Mouse (Mus musculus) hindbrain, embryonic 11.5 days (tissue): Measurements from ENCODE around the gene Gm3029. TPM values are rescaled to one million over a fixed set of nuclear protein-coding genes. Genes with fewer than 3 reads are reported as not detected.
"Not testable (repeated sequence)": the region's sequence is repeated elsewhere in the genome, so short reads cannot be mapped to it uniquely, and the experiment has no call there.

ENCODE experiments used
- ATAC-seq: fragments of 200-750 bp; cut with Nextera tagmentation; 2 replicates; pipeline ENCODE4 v1.8.0; 2017; ENCODE audit warnings: mild to moderate bottlenecking, moderate TSS enrichment, moderate library complexity; ENCODE audit not compliant: low FRiP score
- DNase-seq: peaks from one replicate; pipeline ENCODE4 v3.0.0-alpha.2; 2015; ENCODE audit warnings: low spot score
- H3K27ac ChIP-seq: fragments of 300-500 bp; sonication (generic); 2 replicates; pipeline ENCODE4 v1.5.1; 2014; ENCODE audit warnings: mild to moderate bottlenecking, low read depth, low read length
- H3K27me3 ChIP-seq: fragments of 300-500 bp; sonication (generic); 2 replicates; pipeline ENCODE4 v1.6.1; 2014; ENCODE audit warnings: mild to moderate bottlenecking, low read length, moderate library complexity, mixed read lengths; ENCODE audit not compliant: control insufficient read depth, insufficient read depth
- H3K36me3 ChIP-seq: fragments of 300-500 bp; sonication (generic); 2 replicates; pipeline ENCODE4 v1.6.1; 2014; ENCODE audit warnings: mild to moderate bottlenecking, low read length, moderate library complexity, mixed read lengths; ENCODE audit not compliant: control insufficient read depth, insufficient read depth
- H3K4me1 ChIP-seq: fragments of 300-500 bp; sonication (generic); replicated peaks from 2 replicates; pipeline ENCODE4 v1.6.1; 2014; ENCODE audit warnings: low read length, mixed read lengths; ENCODE audit not compliant: control insufficient read depth, insufficient read depth
- H3K4me2 ChIP-seq: fragments of 300-500 bp; sonication (generic); replicated peaks from 2 replicates; pipeline ENCODE4 v1.6.1; 2014; ENCODE audit warnings: mild to moderate bottlenecking, low read depth, low read length
- H3K4me3 ChIP-seq: fragments of 300-500 bp; sonication (generic); 2 replicates; pipeline ENCODE4 v1.5.1; 2014; ENCODE audit warnings: low read depth, low read length
- H3K9ac ChIP-seq: fragments of 300-500 bp; sonication (generic); 2 replicates; pipeline ENCODE4 v1.6.1; 2014; ENCODE audit warnings: low read depth, low read length
- H3K9me3 ChIP-seq: fragments of 300-500 bp; sonication (generic); 2 replicates; pipeline ENCODE4 v1.6.1; 2016; ENCODE audit warnings: low read length; ENCODE audit not compliant: control insufficient read depth
- WGBS: fragments of 180-500 bp; shearing (Covaris S2); extraction: QIAGEN DNeasy Blood & Tissue Kit; methylation state at CpG from one replicate; pipeline ENCODE4 v1.1.7; 2014; 5-methylcytosine and 5-hydroxymethylcytosine counted together
- polyA plus RNA-seq: library from polyadenylated mRNA; unstranded; fragments of >200 nt; fragmentation: Nextera tagmentation; extraction: Ambion mirVana; gene quantifications from 2 replicates; pipeline ENCODE4 v1.2.1, GENCODE M21; 2014

The Gm3029 gene
- not detected in 2 replicates for polyA plus RNA-seq

GRCm38 (mm10) chr14:3931456-3931855 is at the start of gene Gm3029:
Gene Gm3029, plus strand, starts transcription at chr14:3931756.
- H3K4me1 ChIP-seq, H3K9me3 ChIP-seq, H3K27ac ChIP-seq, H3K36me3 ChIP-seq, H3K4me3 ChIP-seq, H3K4me2 ChIP-seq, H3K9ac ChIP-seq, DNase-seq, H3K27me3 ChIP-seq, ATAC-seq: not testable (repeated sequence)
- no CpG with 5 or more reads among the region's 2 CpGs for WGBS

- H3K4me1 ChIP-seq, ATAC-seq, H3K9me3 ChIP-seq, DNase-seq, H3K27me3 ChIP-seq, H3K27ac ChIP-seq, H3K36me3 ChIP-seq, H3K4me2 ChIP-seq, H3K9ac ChIP-seq, H3K4me3 ChIP-seq: not testable (repeated sequence)
- no CpG with 5 or more reads among the region's 1 CpGs for WGBS
Measured at GRCm38 (mm10) chr14:3883872-3884271, 47.7 kb upstream of the Gm3029 start, which contains the start of gene Gm2916. Gene Gm2916, plus strand, starts transcription at chr14:3884172.

GRCm38 (mm10) chr14:3963247-3963646 is 31.7 kb downstream of the Gm3029 start, which contains the start of gene Gm3095:
Gene Gm3095, plus strand, starts transcription at chr14:3963547.
- not testable (repeated sequence) for H3K9me3 ChIP-seq

More at GRCm38 (mm10) chr14:3963247-3963646, 31.7 kb downstream of the Gm3029 start, which contains the start of gene Gm3095:
- H3K36me3 ChIP-seq, H3K4me1 ChIP-seq, ATAC-seq, H3K9ac ChIP-seq, DNase-seq, H3K27me3 ChIP-seq, H3K4me2 ChIP-seq, H3K27ac ChIP-seq, H3K4me3 ChIP-seq: not testable (repeated sequence)
- WGBS, result no CpG with 5 or more reads among the region's 2 CpGs

Other genes starting within 250 kb of the Gm3029 start
- not detected in 2 replicates for gene Gm3043, start 243.0 kb upstream of the Gm3029 start, polyA plus RNA-seq
- 0.64 and 1.6 TPM in 2 replicates for gene Gm3002, start 121.7 kb upstream of the Gm3029 start, polyA plus RNA-seq
- gene Gm3033, start 85.5 kb upstream of the Gm3029 start, polyA plus RNA-seq, result 0.17 TPM in 1 of 2 replicates, not detected in the other
- gene Gm2916, start 47.6 kb upstream of the Gm3029 start, polyA plus RNA-seq, result 0.20 TPM in 2 replicates
- gene Gm3095, start 31.8 kb downstream of the Gm3029 start, polyA plus RNA-seq, result 0.15 and 0.36 TPM in 2 replicates
- gene Gm3099, start 66.6 kb downstream of the Gm3029 start, polyA plus RNA-seq, result not detected in 2 replicates
- gene Gm5796, start 92.2 kb downstream of the Gm3029 start, polyA plus RNA-seq, result 0.31 and 0.66 TPM in 2 replicates
- gene Gm3115, start 152.4 kb downstream of the Gm3029 start, polyA plus RNA-seq, result not detected in 2 replicates
- gene Gm8108, start 178.8 kb downstream of the Gm3029 start, polyA plus RNA-seq, result 0.42 TPM in 1 of 2 replicates, not detected in the other
- gene Gm3127, start 233.3 kb downstream of the Gm3029 start, polyA plus RNA-seq, result not detected in 2 replicates